Mouse (Mus musculus): ENCODE results near the gene Pacrg. TPM values are rescaled to one million over a fixed set of nuclear protein-coding genes. Genes with fewer than 3 reads are reported as not detected.

Pacrg gene
- total and polyA plus RNA-seq, 2 experiments from 2014 or later, result 9.5 to 26.1 TPM

DNA sequence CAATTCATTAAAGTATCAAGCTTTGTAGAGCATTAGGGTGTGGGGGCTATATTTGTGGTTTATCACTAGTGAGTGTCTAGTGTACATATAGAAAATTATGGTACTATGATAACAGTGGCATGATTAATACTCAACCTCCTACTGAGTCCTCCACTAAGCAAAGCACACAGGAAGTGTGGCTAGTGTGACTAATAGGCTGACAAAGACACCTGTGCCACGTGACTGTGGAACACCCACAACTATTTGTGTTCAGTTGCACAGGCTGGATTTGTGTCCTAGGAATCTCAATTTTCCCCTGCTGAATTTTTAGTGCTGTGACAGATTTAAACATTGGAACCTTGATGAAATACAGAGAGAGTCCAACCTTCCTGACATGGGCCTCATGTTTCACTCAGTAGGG is 118.5 kb downstream of the Pacrg start:
- no peak overlapping the region for H3K27ac ChIP-seq
- H3K9ac ChIP-seq (replicated peaks; ENCODE audit: low read length), result no peak overlapping the region
- H3K4me2 ChIP-seq (ENCODE audit: low read depth, low read length), result no peak overlapping the region
- no peak overlapping the region for H3K4me3 ChIP-seq (ENCODE audit: low read length)
- no peak for TF ChIP-seq CTCF (IDR thresholded peaks at IDR 0.05; ENCODE audit: low read depth)
- DNase-seq (ENCODE audit: low spot score), result no peak
- no peaks in the 10 kb centered on the region for H3K9me3 ChIP-seq (ENCODE audit: low read length)
- no peak for ATAC-seq
- no peaks in the 10 kb centered on the region for H3K27me3 ChIP-seq (ENCODE audit: insufficient read depth, low read length)
- 0 out of 2 replicates have a peak, but pooled peaks cover 4% of the 10 kb centered on the region for H3K4me1 ChIP-seq (ENCODE audit: insufficient read depth, low read length)
- WGBS, result 67% methylated on average over 1 of the region's 1 CpGs
- H3K36me3 ChIP-seq (ENCODE audit: insufficient read depth, low read length), result no peaks in the 10 kb centered on the region

GRCm38 (mm10) chr17:10717148-10717547 is 123.0 kb downstream of the Pacrg start:
- no peak overlapping the region for H3K4me3 ChIP-seq (ENCODE audit: low read length)
- no peaks in the 10 kb centered on the region for H3K9me3 ChIP-seq (ENCODE audit: low read length)
- no peak overlapping the region for H3K4me2 ChIP-seq (ENCODE audit: low read depth, low read length)
- no peak for TF ChIP-seq CTCF (IDR thresholded peaks at IDR 0.05; ENCODE audit: low read depth)
- H3K36me3 ChIP-seq (ENCODE audit: insufficient read depth, low read length), result no peaks in the 10 kb centered on the region
- H3K9ac ChIP-seq (replicated peaks; ENCODE audit: low read length), result no peak overlapping the region
- 93% methylated on average over 1 of the region's 1 CpGs for WGBS
- ATAC-seq (no peak), DNase-seq (ENCODE audit: low spot score) (no peak)
- no peak overlapping the region for H3K27ac ChIP-seq
- 0 out of 2 replicates have a peak, but pooled peaks cover 4% of the 10 kb centered on the region for H3K4me1 ChIP-seq (ENCODE audit: insufficient read depth, low read length)
- H3K27me3 ChIP-seq (ENCODE audit: insufficient read depth, low read length), result no peaks in the 10 kb centered on the region

DNA sequence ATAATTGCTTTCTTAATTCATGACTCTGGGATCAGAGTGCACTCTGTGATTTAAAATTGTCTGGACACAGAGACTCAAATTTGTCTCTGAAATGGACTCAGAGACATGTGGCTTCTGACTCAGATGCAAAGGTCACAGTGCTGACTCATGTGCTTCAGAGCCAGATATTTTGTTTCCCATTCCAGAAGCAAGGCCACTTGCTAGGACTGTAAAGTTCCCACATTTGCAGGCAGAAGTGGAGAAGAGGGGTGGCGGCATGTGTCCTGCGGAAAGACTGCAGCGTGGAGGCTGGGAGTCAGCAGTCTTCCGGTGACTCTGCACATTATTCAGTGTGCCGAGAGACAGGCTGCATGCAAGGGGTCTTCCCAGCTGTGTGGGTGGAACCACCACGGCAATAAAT is 137.3 kb downstream of the Pacrg start:
- no peak for TF ChIP-seq CTCF (IDR thresholded peaks at IDR 0.05; ENCODE audit: low read depth)
- ATAC-seq, result no peak
- Histone ChIP-seq H3K27me3 (ENCODE audit: insufficient read depth, low read length) (no peaks in the 10 kb centered on the region), H3K4me2 (ENCODE audit: low read depth, low read length) (no peak overlapping the region), H3K9ac (replicated peaks; ENCODE audit: low read length) (no peak overlapping the region), H3K9me3 (ENCODE audit: low read length) (no peaks in the 10 kb centered on the region), H3K4me3 (ENCODE audit: low read length) (no peak overlapping the region), H3K4me1 (ENCODE audit: insufficient read depth, low read length) (no peaks in the 10 kb centered on the region), H3K27ac (no peak overlapping the region), H3K36me3 (ENCODE audit: insufficient read depth, low read length) (no peaks in the 10 kb centered on the region)
- no peak for DNase-seq (ENCODE audit: low spot score)
- WGBS, result 57% methylated on average over 6 of the region's 6 CpGs

GRCm38 (mm10) chr17:10698041-10698440 is 142.1 kb downstream of the Pacrg start:
- Histone ChIP-seq H3K27ac (no peak overlapping the region), H3K4me1 (ENCODE audit: insufficient read depth, low read length) (no peaks in the 10 kb centered on the region), H3K4me2 (ENCODE audit: low read depth, low read length) (no peak overlapping the region), H3K4me3 (ENCODE audit: low read length) (no peak overlapping the region), H3K9me3 (ENCODE audit: low read length) (no peaks in the 10 kb centered on the region), H3K27me3 (ENCODE audit: insufficient read depth, low read length) (no peaks in the 10 kb centered on the region), H3K36me3 (ENCODE audit: insufficient read depth, low read length) (no peaks in the 10 kb centered on the region), H3K9ac (replicated peaks; ENCODE audit: low read length) (no peak overlapping the region)
- peak; percentile 36 for DNase-seq (ENCODE audit: low spot score)
- WGBS, result 29% methylated on average over 8 of the region's 8 CpGs
- no peak for TF ChIP-seq CTCF (IDR thresholded peaks at IDR 0.05; ENCODE audit: low read depth)
- ATAC-seq, result no peak

DNA sequence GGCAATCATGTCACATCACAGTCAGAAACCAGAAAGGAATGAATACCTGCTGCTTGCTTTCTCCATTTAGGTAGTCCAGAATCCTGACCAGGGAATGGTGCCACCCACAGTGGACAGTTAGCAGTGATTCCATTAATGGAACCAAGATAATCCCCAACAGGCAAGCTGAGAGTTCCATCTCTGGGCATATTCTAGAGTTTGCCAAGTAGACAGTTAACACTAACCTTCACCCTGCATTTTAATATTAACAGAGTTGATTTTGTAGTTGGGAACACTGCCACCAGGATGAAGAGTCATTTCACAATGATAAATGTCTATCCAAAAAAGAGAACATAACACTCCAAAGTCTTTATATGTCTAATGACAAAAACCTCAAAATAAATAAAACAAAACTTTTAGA is 144.7 kb downstream of the Pacrg start:
- no peaks in the 10 kb centered on the region for H3K36me3 ChIP-seq (ENCODE audit: insufficient read depth, low read length)
- no peak for TF ChIP-seq CTCF (IDR thresholded peaks at IDR 0.05; ENCODE audit: low read depth)

GRCm38 (mm10) chr17:10677098-10677497 is 163.0 kb downstream of the Pacrg start:
- Histone ChIP-seq H3K9me3 (ENCODE audit: low read length) (no peaks in the 10 kb centered on the region), H3K4me2 (ENCODE audit: low read depth, low read length) (no peak overlapping the region), H3K27me3 (ENCODE audit: insufficient read depth, low read length) (no peaks in the 10 kb centered on the region), H3K4me3 (ENCODE audit: low read length) (no peak overlapping the region), H3K27ac (no peak overlapping the region), H3K9ac (replicated peaks; ENCODE audit: low read length) (no peak overlapping the region), H3K4me1 (ENCODE audit: insufficient read depth, low read length) (no peaks in the 10 kb centered on the region), H3K36me3 (ENCODE audit: insufficient read depth, low read length) (no peaks in the 10 kb centered on the region)
- TF ChIP-seq CTCF (IDR thresholded peaks at IDR 0.05; ENCODE audit: low read depth), result no peak
- no peak for ATAC-seq
- DNase-seq (ENCODE audit: low spot score), result no peak
- WGBS, result 72% methylated on average over 4 of the region's 4 CpGs

More for the DNA sequence above, 144.7 kb downstream of the Pacrg start:
- H3K4me2 ChIP-seq (ENCODE audit: low read depth, low read length), result no peak overlapping the region
- no peaks in the 10 kb centered on the region for H3K27me3 ChIP-seq (ENCODE audit: insufficient read depth, low read length)
- H3K9ac ChIP-seq (replicated peaks; ENCODE audit: low read length), result no peak overlapping the region
- H3K4me1 ChIP-seq (ENCODE audit: insufficient read depth, low read length), result no peaks in the 10 kb centered on the region
- DNase-seq (ENCODE audit: low spot score) (no peak), ATAC-seq (no peak)
- no peak overlapping the region for H3K27ac ChIP-seq
- no peaks in the 10 kb centered on the region for H3K9me3 ChIP-seq (ENCODE audit: low read length)
- H3K4me3 ChIP-seq (ENCODE audit: low read length), result no peak overlapping the region

GRCm38 (mm10) chr17:10675536-10675935 is 164.6 kb downstream of the Pacrg start:
- no peak for TF ChIP-seq CTCF (IDR thresholded peaks at IDR 0.05; ENCODE audit: low read depth)
- H3K4me3 ChIP-seq (ENCODE audit: low read length), result no peak overlapping the region
- H3K27me3 ChIP-seq (ENCODE audit: insufficient read depth, low read length), result no peaks in the 10 kb centered on the region
- no peaks in the 10 kb centered on the region for H3K36me3 ChIP-seq (ENCODE audit: insufficient read depth, low read length)
- WGBS, result 72% methylated on average over 5 of the region's 5 CpGs
- ATAC-seq (no peak), DNase-seq (ENCODE audit: low spot score) (no peak)
- H3K4me1 ChIP-seq (ENCODE audit: insufficient read depth, low read length), result no peaks in the 10 kb centered on the region
- H3K9me3 ChIP-seq (ENCODE audit: low read length), result no peaks in the 10 kb centered on the region
- H3K27ac ChIP-seq, result no peak overlapping the region
- H3K9ac ChIP-seq (replicated peaks; ENCODE audit: low read length), result no peak overlapping the region
- no peak overlapping the region for H3K4me2 ChIP-seq (ENCODE audit: low read depth, low read length)

All from hindbrain, postnatal 0 days (tissue).